Mouse (Mus musculus) liver, embryonic 11.5 days (tissue): ENCODE data around the gene Mfsd4b1. TPM values are rescaled to one million over a fixed set of nuclear protein-coding genes. Genes with fewer than 3 reads are reported as not detected.

Experiments
- ATAC-seq: fragments of 200-750 bp; cut with Nextera tagmentation; replicated peaks from 2 replicates; pipeline ENCODE4 v1.8.0; 2017; ENCODE audit warnings: moderate number of reproducible peaks, mild to moderate bottlenecking, moderate TSS enrichment, moderate library complexity; ENCODE audit not compliant: low FRiP score
- DNase-seq: peaks from one replicate; pipeline ENCODE4 v3.0.0-alpha.2; 2017; ENCODE audit warnings: low spot score
- H3K27ac ChIP-seq: fragments of 300-500 bp; sonication (generic); 2 replicates; pipeline ENCODE4 v1.5.1; 2014; ENCODE audit warnings: mild to moderate bottlenecking, low read depth, low read length, control low read depth
- H3K27me3 ChIP-seq: fragments of 300-500 bp; sonication (generic); replicated peaks from 2 replicates; pipeline ENCODE4 v1.6.1; 2014; ENCODE audit warnings: low read length, mixed read lengths; ENCODE audit not compliant: control insufficient read depth, insufficient read depth
- H3K36me3 ChIP-seq: fragments of 300-500 bp; sonication (generic); 2 replicates; pipeline ENCODE4 v1.6.1; 2014; ENCODE audit warnings: mild to moderate bottlenecking, low read length, moderate library complexity, mixed read lengths; ENCODE audit not compliant: control insufficient read depth, insufficient read depth
- H3K4me1 ChIP-seq: fragments of 300-500 bp; sonication (generic); replicated peaks from 2 replicates; pipeline ENCODE4 v1.6.1; 2014; ENCODE audit warnings: low read length, mixed read lengths; ENCODE audit not compliant: control insufficient read depth, insufficient read depth
- H3K4me2 ChIP-seq: fragments of 300-500 bp; sonication (generic); 2 replicates; pipeline ENCODE4 v1.6.1; 2014; ENCODE audit warnings: mild to moderate bottlenecking, control low read depth, moderate library complexity
- H3K4me3 ChIP-seq: fragments of 300-500 bp; sonication (generic); 2 replicates; pipeline ENCODE4 v1.5.1; 2014; ENCODE audit warnings: low read depth, low read length, control low read depth
- H3K9ac ChIP-seq: fragments of 300-500 bp; sonication (generic); 2 replicates; pipeline ENCODE4 v1.6.1; 2014; ENCODE audit warnings: low read depth, low read length, control low read depth
- H3K9me3 ChIP-seq: fragments of 300-500 bp; sonication (generic); 2 replicates; pipeline ENCODE4 v1.6.1; 2016; ENCODE audit warnings: low read length, inconsistent platforms, mixed read lengths; ENCODE audit not compliant: control insufficient read depth
- WGBS: fragments of 180-500 bp; shearing (Covaris S2); extraction: QIAGEN DNeasy Blood & Tissue Kit; methylation state at CpG from one replicate; pipeline ENCODE4 v1.1.7; 2014; 5-methylcytosine and 5-hydroxymethylcytosine counted together
- polyA plus RNA-seq: library from polyadenylated mRNA; unstranded; fragments of >200 nt; fragmentation: Nextera tagmentation; extraction: Ambion mirVana; gene quantifications from 2 replicates; pipeline ENCODE4 v1.2.1, GENCODE M21; 2014

The Mfsd4b1 gene
- polyA plus RNA-seq, 1 experiment from 2014 or later: 0.34 TPM

DNA sequence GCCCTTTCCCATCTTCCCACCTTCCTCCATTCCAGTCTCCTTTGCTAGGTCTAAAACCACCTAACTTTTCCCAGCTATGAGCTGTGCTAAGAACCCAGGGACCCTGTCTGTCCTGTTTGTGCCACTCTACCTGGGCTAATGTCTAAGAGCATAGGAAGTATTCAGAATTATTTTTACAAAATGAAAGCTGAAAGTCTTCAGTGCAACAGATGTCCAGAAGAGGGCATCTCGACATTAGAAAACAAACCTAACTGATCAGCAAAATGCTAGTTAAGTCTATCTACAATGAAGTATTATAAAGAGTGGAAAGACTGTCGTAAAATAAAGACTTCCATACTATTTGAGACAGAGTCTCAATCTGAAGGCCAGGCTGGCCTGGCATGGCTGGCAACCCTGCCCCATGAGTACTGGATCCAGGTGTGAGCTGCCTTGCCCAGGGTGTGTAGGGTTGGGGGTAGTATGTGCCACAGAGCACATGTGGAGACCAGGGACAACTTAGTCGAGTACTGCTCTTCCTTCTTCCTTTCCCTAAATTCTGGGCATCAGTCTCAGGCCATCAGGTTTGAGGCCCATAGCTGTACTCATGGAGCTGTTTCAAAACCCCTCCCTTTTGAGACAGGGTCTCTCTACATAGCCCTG, 28.3 kb upstream of the Mfsd4b1 start:
- 56% methylated on average over 3 of the region's 3 CpGs for WGBS
- no peak overlapping the region for H3K27ac ChIP-seq
- peaks cover 2% of the 10 kb centered on the region; the same call in 1 of the 2 replicates for H3K36me3 ChIP-seq
- ATAC-seq (0 out of 2 replicates have a peak, but pooled peaks have one; percentile 15), DNase-seq (no peak)
- no peaks in the 10 kb centered on the region for H3K4me1 ChIP-seq
- no peak overlapping the region for H3K4me3 ChIP-seq
- H3K27me3 ChIP-seq: no peaks in the 10 kb centered on the region
- no peak overlapping the region for H3K4me2 ChIP-seq
- no peak overlapping the region for H3K9ac ChIP-seq
- H3K9me3 ChIP-seq: no peaks in the 10 kb centered on the region

DNA sequence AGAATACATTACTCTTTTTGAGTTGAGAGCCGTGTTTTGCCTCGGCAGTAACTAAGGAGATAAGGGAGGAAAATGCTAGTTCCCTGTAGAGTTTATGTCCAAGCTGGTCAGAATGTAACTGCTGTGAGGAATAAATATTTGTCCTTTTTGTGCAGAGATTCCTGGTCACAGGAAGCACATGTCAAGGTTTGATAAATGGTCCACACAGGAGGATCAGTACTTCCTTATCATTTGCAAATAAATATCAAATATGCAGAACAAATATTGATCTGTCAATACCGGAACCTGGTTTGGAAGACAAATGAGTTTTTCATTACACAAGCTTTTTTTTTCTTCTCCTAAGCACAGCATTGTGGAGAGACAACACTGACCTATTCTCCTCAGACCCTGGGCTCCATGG, 26.9 kb upstream of the Mfsd4b1 start:
- no peaks in the 10 kb centered on the region for H3K4me1 ChIP-seq
- ATAC-seq: no peak
- WGBS: 67% methylated on average over 3 of the region's 3 CpGs
- H3K9ac ChIP-seq: no peak overlapping the region
- H3K27ac ChIP-seq: no peak overlapping the region
- no peaks in the 10 kb centered on the region for H3K27me3 ChIP-seq
- H3K36me3 ChIP-seq: peaks cover 2% of the 10 kb centered on the region; the same call in 1 of the 2 replicates
- no peak overlapping the region for H3K4me3 ChIP-seq
- DNase-seq: no peak
- no peak overlapping the region for H3K4me2 ChIP-seq
- H3K9me3 ChIP-seq: no peaks in the 10 kb centered on the region

DNA sequence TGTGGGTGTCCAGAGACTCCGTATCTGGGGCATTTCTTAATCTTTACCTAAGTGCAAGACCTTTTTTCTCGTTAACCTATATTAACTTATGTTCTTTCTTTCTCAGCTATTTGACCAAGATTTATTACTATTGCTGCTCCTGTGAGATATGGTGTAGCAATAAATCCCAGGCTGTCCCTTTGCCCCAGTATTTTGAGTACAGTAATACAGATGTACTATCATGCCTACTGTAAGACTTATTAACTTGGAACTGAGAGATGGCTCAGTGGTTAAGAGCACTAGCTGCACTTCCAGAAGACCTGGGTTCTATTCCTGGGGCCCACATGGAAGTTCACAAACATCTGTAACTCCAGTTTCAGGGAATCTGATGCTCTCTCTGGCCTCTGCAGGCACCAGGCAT, 25.7 kb upstream of the Mfsd4b1 start:
- DNase-seq (no peak), ATAC-seq (no peak)
- H3K4me3 ChIP-seq: no peak overlapping the region
- H3K36me3 ChIP-seq: peaks cover 2% of the 10 kb centered on the region; the same call in 1 of the 2 replicates
- no peaks in the 10 kb centered on the region for H3K9me3 ChIP-seq
- H3K4me2 ChIP-seq: no peak overlapping the region
- H3K9ac ChIP-seq: no peak overlapping the region
- 86% methylated on average over 2 of the region's 2 CpGs for WGBS
- H3K27ac ChIP-seq: no peak overlapping the region
- H3K4me1 ChIP-seq: no peaks in the 10 kb centered on the region
- H3K27me3 ChIP-seq: no peaks in the 10 kb centered on the region

DNA sequence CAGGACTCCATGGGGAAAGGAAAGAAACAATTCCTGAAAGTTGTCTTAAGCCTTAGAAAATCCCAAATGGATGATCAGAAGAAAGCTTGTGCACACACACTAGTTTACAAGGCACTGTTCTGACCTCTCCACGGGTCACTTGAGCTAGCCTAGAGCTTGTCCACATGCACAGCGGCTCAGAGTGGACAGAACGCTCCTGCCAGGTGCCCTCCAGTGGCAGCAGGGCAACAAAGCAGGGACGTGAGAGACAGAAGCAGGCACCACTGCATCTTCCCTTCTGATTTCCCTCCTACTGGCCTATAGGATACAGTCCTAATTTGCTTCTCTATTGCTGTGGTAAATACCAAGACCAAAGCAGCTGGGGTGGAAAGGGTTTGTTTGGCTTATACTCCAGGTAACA, 16.3 kb upstream of the Mfsd4b1 start:
- whole genome bisulfite sequencing: 57% methylated on average over 4 of the region's 4 CpGs
- Histone ChIP-seq H3K27me3 (no peaks in the 10 kb centered on the region), H3K4me3 (no peak overlapping the region), H3K27ac (no peak overlapping the region), H3K4me2 (no peak overlapping the region), H3K9me3 (no peaks in the 10 kb centered on the region), H3K4me1 (no peaks in the 10 kb centered on the region), H3K9ac (no peak overlapping the region), H3K36me3 (no peaks in the 10 kb centered on the region)
- ATAC-seq: no peak
- no peak for DNase-seq

DNA sequence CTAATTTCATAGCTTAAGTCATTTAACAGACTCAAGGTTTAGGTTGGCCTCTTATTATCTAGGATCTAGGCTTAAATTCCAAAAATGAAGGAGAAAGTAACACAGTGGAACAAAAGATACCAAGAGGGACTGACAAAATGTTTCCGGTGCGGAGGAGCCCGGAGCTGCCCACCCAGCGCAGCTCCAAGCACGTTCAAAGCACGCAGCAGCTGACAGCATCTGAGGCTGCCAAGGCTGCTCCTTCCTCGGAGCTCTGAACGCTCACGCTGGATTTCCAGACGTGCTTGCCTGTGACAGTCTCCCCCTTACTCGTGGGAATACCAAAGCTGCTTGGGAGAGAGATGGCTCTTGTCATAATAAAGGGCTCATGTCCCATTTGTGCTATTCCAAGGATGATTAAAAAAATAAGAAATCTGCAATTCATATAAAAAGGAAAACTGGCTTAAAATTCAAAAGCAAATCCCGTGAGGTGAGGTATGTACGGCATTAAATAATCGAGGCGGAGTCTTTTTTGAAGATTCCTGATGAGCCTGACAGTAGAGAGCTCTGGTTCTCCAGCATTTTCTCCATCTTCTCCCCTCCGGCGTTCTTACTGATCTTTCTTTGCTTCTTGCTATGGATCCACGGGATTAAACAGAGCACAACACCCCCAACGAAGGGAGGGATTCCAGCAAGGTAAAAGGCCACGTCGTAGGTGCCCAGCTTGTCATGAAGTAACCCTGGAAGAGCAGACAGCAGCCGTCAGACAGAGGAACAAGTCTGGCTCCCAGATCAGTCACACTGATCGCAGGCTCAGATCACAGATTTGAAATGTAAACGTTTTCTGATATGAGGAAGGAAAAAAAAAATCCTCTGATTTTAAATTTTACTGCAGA, 11.9 kb upstream of the Mfsd4b1 start:
- no peak overlapping the region for H3K9ac ChIP-seq
- 80% methylated on average over 24 of the region's 24 CpGs for WGBS
- no peaks in the 10 kb centered on the region; the same call in 1 of the 2 replicates for H3K36me3 ChIP-seq
- no peak overlapping the region for H3K27ac ChIP-seq
- H3K9me3 ChIP-seq: no peaks in the 10 kb centered on the region
- no peak overlapping the region for H3K4me3 ChIP-seq
- ATAC-seq (no peak), DNase-seq (no peak)
- H3K4me1 ChIP-seq: no peaks in the 10 kb centered on the region
- H3K4me2 ChIP-seq: no peak overlapping the region
- no peaks in the 10 kb centered on the region for H3K27me3 ChIP-seq

DNA sequence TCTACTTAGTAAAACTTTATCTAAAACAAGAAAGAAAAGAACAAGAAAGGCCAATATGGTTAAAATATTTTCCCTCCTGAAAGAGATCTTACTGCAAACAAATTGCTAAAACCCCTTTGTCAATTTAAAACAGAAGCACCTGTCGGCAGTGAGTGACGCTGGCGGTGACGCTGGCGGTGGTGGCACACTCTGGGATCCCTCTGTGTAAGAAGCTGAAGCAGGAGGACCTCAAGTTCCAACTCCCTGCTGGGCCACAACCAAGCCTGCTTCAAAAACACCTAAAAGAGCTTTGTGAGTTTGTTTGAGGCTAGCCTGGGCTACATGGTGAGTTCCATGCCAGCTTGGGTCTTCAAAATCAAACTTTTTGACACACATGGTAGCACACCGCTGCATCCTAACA, 9.9 kb upstream of the Mfsd4b1 start:
- no peaks in the 10 kb centered on the region; the same call in 1 of the 2 replicates for H3K36me3 ChIP-seq
- DNase-seq: peak; percentile 22

DNA sequence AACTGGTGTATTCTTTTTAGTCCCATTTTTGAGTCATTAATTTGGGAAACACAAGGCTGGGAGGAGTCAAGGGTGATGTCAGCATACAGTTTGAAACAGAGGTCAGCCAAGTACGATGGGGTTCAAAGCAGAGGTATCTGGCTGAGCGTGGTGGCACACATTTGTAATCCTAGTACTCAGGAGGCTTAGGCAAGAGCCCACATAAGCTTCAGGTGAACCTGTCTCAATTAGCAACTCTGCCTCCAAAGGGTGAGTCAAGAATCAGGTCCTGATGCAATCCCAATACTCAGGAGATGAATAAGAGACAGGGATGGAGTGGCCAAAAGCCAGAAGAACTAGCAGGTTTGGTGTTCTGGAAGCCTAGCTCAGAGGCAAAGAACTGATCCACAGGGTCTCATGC, 7.8 kb upstream of the Mfsd4b1 start:
- WGBS: 85% methylated on average over 2 of the region's 2 CpGs

More for the DNA sequence above, 9.9 kb upstream of the Mfsd4b1 start:
- no peaks in the 10 kb centered on the region for H3K4me1 ChIP-seq
- H3K27ac ChIP-seq: no peak overlapping the region
- no peak for ATAC-seq
- no peak overlapping the region for H3K4me2 ChIP-seq
- no peak overlapping the region for H3K4me3 ChIP-seq
- WGBS: 89% methylated on average over 6 of the region's 6 CpGs
- H3K9me3 ChIP-seq: no peaks in the 10 kb centered on the region
- no peaks in the 10 kb centered on the region for H3K27me3 ChIP-seq
- no peak overlapping the region for H3K9ac ChIP-seq

DNA sequence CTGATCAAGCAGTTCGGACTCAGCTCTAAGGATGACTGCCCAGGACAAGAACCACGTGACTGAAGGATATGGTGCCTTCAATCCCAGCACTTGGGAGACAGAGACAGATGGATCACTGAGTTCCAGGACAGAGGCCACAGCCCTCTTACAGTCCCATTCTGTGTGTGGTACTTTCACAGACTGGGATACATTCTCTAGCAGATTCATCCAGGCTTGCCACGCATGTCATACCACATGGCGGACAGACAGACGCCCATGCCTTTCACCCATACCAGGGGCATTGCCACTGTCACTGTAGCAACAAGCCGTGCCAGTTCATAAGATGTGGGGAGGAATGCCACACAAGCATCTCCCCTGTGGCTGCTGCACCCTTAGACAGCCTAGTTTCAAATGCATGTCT, 5.6 kb upstream of the Mfsd4b1 start:
- DNase-seq (peak; percentile 6), ATAC-seq (no peak)
- no peaks in the 10 kb centered on the region; the same call in 1 of the 2 replicates for H3K36me3 ChIP-seq

More for the DNA sequence above, 7.8 kb upstream of the Mfsd4b1 start:
- Histone ChIP-seq H3K36me3 (no peaks in the 10 kb centered on the region; the same call in 1 of the 2 replicates), H3K9ac (no peak overlapping the region), H3K4me3 (no peak overlapping the region), H3K4me2 (no peak overlapping the region), H3K9me3 (no peaks in the 10 kb centered on the region), H3K27me3 (no peaks in the 10 kb centered on the region), H3K4me1 (no peaks in the 10 kb centered on the region), H3K27ac (no peak overlapping the region)
- ATAC-seq (no peak), DNase-seq (peak; percentile 3)

More for the DNA sequence above, 5.6 kb upstream of the Mfsd4b1 start:
- Histone ChIP-seq H3K4me2 (no peak overlapping the region), H3K27ac (no peak overlapping the region), H3K27me3 (no peaks in the 10 kb centered on the region), H3K4me1 (no peaks in the 10 kb centered on the region), H3K9me3 (no peaks in the 10 kb centered on the region), H3K4me3 (no peak overlapping the region), H3K9ac (no peak overlapping the region)
- WGBS: 93% methylated on average over 6 of the region's 6 CpGs
